Mouse (Mus musculus): ENCODE measurements around the gene Il17c. TPM values are rescaled to one million over a fixed set of nuclear protein-coding genes. Genes with fewer than 3 reads are reported as not detected.
A peak's percentile ranks its signal among the peaks of the same experiment; 100 is the strongest.

Gene Il17c
- total RNA-seq, 2 experiments from 2014 or later, result not detected

- ATAC-seq (replicated peaks; ENCODE audit: low FRiP score, poor library complexity, severe bottlenecking), result no peak
Measured at GRCm38 (mm10) chr8:122428163-122428562, 6.3 kb downstream of the Il17c start.

- ATAC-seq (replicated peaks; ENCODE audit: low FRiP score, poor library complexity, severe bottlenecking), result no peak
Measured at GRCm38 (mm10) chr8:122430058-122430636, 8.3 kb downstream of the Il17c start.

GRCm38 (mm10) chr8:122430646-122431045 lies 8.8 kb downstream of the Il17c start:
- ATAC-seq (replicated peaks; ENCODE audit: low FRiP score, poor library complexity, severe bottlenecking), result no peak

GRCm38 (mm10) chr8:122431694-122432442 lies 10.0 kb downstream of the Il17c start:
- no peak for ATAC-seq (replicated peaks; ENCODE audit: low FRiP score, poor library complexity, severe bottlenecking)

- ATAC-seq (replicated peaks; ENCODE audit: low FRiP score, poor library complexity, severe bottlenecking), result no peak
Measured at GRCm38 (mm10) chr8:122432443-122433268, 10.8 kb downstream of the Il17c start, which contains the start of gene Cyba. Gene Cyba, minus strand, starts transcription at chr8:122432930.

- ATAC-seq (replicated peaks; ENCODE audit: low FRiP score, poor library complexity, severe bottlenecking), result no peak
Measured at GRCm38 (mm10) chr8:122433269-122433905, 11.6 kb downstream of the Il17c start.

- ATAC-seq (replicated peaks; ENCODE audit: low FRiP score, poor library complexity, severe bottlenecking), result no peak
Measured at GRCm38 (mm10) chr8:122435375-122435774, 13.6 kb downstream of the Il17c start.

- ATAC-seq (replicated peaks; ENCODE audit: low FRiP score, poor library complexity, severe bottlenecking), result no peak
Measured at GRCm38 (mm10) chr8:122436146-122436545, 14.3 kb downstream of the Il17c start.

- no peak for ATAC-seq (replicated peaks; ENCODE audit: low FRiP score, poor library complexity, severe bottlenecking)
Measured at GRCm38 (mm10) chr8:122436586-122437125, 14.8 kb downstream of the Il17c start.

GRCm38 (mm10) chr8:122437708-122438331 lies 16.0 kb downstream of the Il17c start:
- no peak for ATAC-seq (replicated peaks; ENCODE audit: low FRiP score, poor library complexity, severe bottlenecking)

- ATAC-seq (replicated peaks; ENCODE audit: low FRiP score, poor library complexity, severe bottlenecking), result no peak
Measured at GRCm38 (mm10) chr8:122439336-122439735, 17.5 kb downstream of the Il17c start.

- ATAC-seq (replicated peaks; ENCODE audit: low FRiP score, poor library complexity, severe bottlenecking), result no peak
Measured at GRCm38 (mm10) chr8:122441326-122441725, 19.5 kb downstream of the Il17c start.

GRCm38 (mm10) chr8:122442356-122442755 lies 20.5 kb downstream of the Il17c start:
- no peak for ATAC-seq (replicated peaks; ENCODE audit: low FRiP score, poor library complexity, severe bottlenecking)

GRCm38 (mm10) chr8:122442781-122443180 lies 21.0 kb downstream of the Il17c start:
- ATAC-seq (replicated peaks; ENCODE audit: low FRiP score, poor library complexity, severe bottlenecking), result no peak

- ATAC-seq (replicated peaks; ENCODE audit: low FRiP score, poor library complexity, severe bottlenecking), result peak; percentile 92
Measured at GRCm38 (mm10) chr8:122443262-122444006, 21.6 kb downstream of the Il17c start, which contains the start of gene Mvd. Gene Mvd, minus strand, starts transcription at chr8:122443422.

- peak; percentile 72 for ATAC-seq (replicated peaks; ENCODE audit: low FRiP score, poor library complexity, severe bottlenecking)
Measured at GRCm38 (mm10) chr8:122444058-122444748, 22.4 kb downstream of the Il17c start.

- ATAC-seq (replicated peaks; ENCODE audit: low FRiP score, poor library complexity, severe bottlenecking), result no peak
Measured at GRCm38 (mm10) chr8:122445203-122445602, 23.4 kb downstream of the Il17c start.

- no peak for ATAC-seq (replicated peaks; ENCODE audit: low FRiP score, poor library complexity, severe bottlenecking)
Measured at GRCm38 (mm10) chr8:122451161-122451703, 29.4 kb downstream of the Il17c start.
